Mouse (Mus musculus): ENCODE data around the gene Cfap126. TPM values are rescaled to one million over a fixed set of nuclear protein-coding genes. Genes with fewer than 3 reads are reported as not detected.
"Not testable (repeated sequence)": the region's sequence is repeated elsewhere in the genome, so short reads cannot be mapped to it uniquely, and the experiment has no call there.

Cfap126 gene
- polyA plus RNA-seq, 1 experiment from 2014 or later: 8.8 TPM

DNA sequence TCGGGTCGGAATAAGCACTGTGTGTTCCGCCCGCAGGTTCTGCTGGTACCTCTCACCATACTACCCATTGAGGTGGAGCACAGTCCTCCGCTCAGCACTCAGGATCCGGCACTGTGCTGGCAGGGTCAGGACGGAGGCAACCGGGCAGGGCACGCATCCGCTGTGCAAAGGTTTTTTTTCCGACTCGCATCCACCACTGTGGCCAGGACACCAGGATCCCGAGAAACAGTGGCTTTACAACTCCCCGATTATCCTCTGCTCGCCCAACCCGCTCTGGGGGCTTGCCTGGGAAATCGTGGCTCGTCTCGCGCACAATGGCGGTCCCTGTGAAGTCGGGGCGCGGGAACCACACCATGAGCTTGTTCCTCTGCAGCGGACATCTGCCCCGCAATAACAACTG, 28.0 kb upstream of the Cfap126 start:
- H3K27me3 ChIP-seq (replicated peaks; ENCODE audit: control insufficient read depth, insufficient read depth, low read length): no peaks in the 10 kb centered on the region

DNA sequence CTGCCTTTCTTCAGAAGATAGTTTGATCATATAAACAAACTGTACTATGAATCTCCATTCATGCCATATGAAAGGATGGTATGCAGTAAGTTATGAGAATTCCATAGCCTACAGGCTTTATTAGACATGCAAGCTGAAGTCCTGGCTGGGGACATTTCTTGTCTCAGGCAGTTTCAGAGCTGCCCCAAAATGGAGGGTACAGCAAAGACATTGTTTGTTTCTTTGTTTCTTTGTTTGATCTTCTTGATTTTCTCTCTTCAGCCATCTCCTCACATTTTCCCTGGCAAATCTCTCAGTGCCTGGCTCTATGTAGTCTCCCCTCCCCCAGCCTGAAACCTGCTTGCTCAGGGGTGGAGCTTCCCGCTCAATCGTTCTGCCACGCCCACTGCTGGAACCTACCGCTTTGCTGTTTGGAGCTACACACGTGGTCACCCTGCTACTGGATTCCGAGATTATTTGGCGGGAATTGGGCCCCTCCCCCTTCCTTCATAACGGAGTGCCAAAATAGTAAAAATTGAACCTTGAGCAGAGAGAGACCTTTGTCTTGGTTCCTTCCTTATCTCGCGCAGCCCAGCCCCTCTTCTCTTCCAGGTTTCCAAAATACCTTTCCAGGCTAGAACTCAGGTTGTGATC, 25.4 kb upstream of the Cfap126 start:
- H3K4me1 ChIP-seq (ENCODE audit: control insufficient read depth, insufficient read depth, low read length); H3K4me3 ChIP-seq (ENCODE audit: low read depth, low read length); H3K9ac ChIP-seq (ENCODE audit: low read length); H3K36me3 ChIP-seq (ENCODE audit: control insufficient read depth, insufficient read depth, low read length); ATAC-seq; H3K9me3 ChIP-seq (replicated peaks; ENCODE audit: control insufficient read depth, low read length); H3K27ac ChIP-seq (ENCODE audit: low read depth, low read length); H3K27me3 ChIP-seq (replicated peaks; ENCODE audit: control insufficient read depth, insufficient read depth, low read length): not testable (repeated sequence)
- DNase-seq (ENCODE audit: low spot score): peak; percentile 29
- whole genome bisulfite sequencing: 3% methylated on average over 10 of the region's 10 CpGs
- H3K4me2 ChIP-seq (ENCODE audit: low read length): peak overlapping the region; percentile 28; the same call in 1 of the 2 replicates

More for the DNA sequence above, 28.0 kb upstream of the Cfap126 start:
- ATAC-seq (no peak), DNase-seq (ENCODE audit: low spot score) (no peak)
- Histone ChIP-seq H3K36me3 (ENCODE audit: control insufficient read depth, insufficient read depth, low read length) (no peaks in the 10 kb centered on the region), H3K9ac (ENCODE audit: low read length) (peak overlapping the region; percentile 68), H3K27ac (ENCODE audit: low read depth, low read length) (no peak overlapping the region), H3K4me1 (ENCODE audit: control insufficient read depth, insufficient read depth, low read length) (no peaks in the 10 kb centered on the region), H3K4me3 (ENCODE audit: low read depth, low read length) (peak overlapping the region; percentile 46), H3K4me2 (ENCODE audit: low read length) (peak overlapping the region; percentile 85), H3K9me3 (replicated peaks; ENCODE audit: control insufficient read depth, low read length) (no peaks in the 10 kb centered on the region)
- under 1% methylated on average over 26 of the region's 26 CpGs for WGBS

DNA sequence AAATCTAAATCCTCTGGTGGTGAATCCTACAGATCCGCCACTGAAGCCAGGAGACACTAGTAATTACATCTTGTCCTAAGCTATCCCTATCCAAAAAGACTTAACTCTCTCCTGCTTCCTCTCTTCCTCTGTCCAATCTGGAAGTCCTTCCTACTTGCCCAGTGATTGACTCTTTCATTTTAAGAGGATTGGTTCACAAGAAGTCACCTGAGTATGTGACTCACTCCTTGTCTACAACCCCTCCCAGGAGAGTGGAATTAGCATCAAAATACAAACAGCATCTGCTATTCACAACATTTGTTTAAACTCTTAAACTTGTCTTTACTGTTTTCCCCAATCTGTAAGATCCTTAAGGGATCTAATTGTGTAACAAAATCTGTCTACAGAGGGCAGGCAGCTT, 23.8 kb upstream of the Cfap126 start:
- Histone ChIP-seq H3K36me3 (ENCODE audit: control insufficient read depth, insufficient read depth, low read length) (no peaks in the 10 kb centered on the region), H3K4me1 (ENCODE audit: control insufficient read depth, insufficient read depth, low read length) (no peaks in the 10 kb centered on the region), H3K9me3 (replicated peaks; ENCODE audit: control insufficient read depth, low read length) (no peaks in the 10 kb centered on the region), H3K4me2 (ENCODE audit: low read length) (no peak overlapping the region), H3K27me3 (replicated peaks; ENCODE audit: control insufficient read depth, insufficient read depth, low read length) (no peaks in the 10 kb centered on the region), H3K9ac (ENCODE audit: low read length) (no peak overlapping the region), H3K4me3 (ENCODE audit: low read depth, low read length) (no peak overlapping the region), H3K27ac (ENCODE audit: low read depth, low read length) (no peak overlapping the region)
- ATAC-seq (no peak), DNase-seq (ENCODE audit: low spot score) (no peak)
- 89% methylated on average over 1 of the region's 1 CpGs for WGBS

DNA sequence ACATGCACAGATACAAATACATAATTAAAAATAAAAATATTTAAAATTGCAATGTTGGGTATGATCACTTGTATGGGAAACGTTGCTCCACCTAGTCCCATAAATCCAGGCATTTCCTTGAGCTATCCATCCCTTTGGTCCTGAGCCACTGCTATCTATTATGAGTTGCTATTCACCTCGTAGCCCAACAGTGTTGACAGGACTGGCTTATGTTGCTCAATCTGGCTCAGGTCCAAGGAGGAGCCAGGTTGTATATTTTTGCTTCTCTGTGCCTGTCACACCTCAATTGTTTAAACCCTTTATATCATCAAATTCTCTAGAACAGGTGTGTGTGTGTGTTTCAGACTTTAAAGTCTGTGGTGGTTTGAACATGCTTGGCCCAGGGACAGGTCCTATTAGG, 23.0 kb upstream of the Cfap126 start:
- ATAC-seq: no peak
- Histone ChIP-seq H3K4me1 (ENCODE audit: control insufficient read depth, insufficient read depth, low read length) (no peaks in the 10 kb centered on the region), H3K9me3 (replicated peaks; ENCODE audit: control insufficient read depth, low read length) (no peaks in the 10 kb centered on the region), H3K9ac (ENCODE audit: low read length) (no peak overlapping the region), H3K36me3 (ENCODE audit: control insufficient read depth, insufficient read depth, low read length) (no peaks in the 10 kb centered on the region), H3K27me3 (replicated peaks; ENCODE audit: control insufficient read depth, insufficient read depth, low read length) (no peaks in the 10 kb centered on the region), H3K27ac (ENCODE audit: low read depth, low read length) (no peak overlapping the region), H3K4me3 (ENCODE audit: low read depth, low read length) (no peak overlapping the region), H3K4me2 (ENCODE audit: low read length) (no peak overlapping the region)
- 76% methylated on average over 2 of the region's 2 CpGs for WGBS
- no peak for DNase-seq (ENCODE audit: low spot score)

DNA sequence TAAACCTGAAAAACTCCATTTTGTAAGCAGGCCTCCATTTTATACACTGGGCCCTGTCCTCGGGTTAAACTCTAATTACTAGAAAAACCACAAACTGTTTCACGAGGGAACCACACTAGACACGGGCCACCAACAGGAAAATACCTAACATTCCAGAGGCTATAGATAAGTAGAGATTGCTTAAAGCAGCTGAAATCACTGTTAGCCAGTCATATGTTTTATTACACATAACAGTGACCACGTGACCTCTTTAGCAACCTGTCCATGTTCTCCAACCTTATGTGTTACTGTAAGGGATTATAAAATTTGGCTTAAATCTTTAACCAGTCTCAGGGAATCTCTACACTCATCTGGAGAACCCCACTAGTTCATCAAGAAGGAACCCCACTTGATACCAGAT, 19.3 kb upstream of the Cfap126 start:
- 82% methylated on average over 4 of the region's 4 CpGs for WGBS
- no peak overlapping the region for H3K9ac ChIP-seq (ENCODE audit: low read length)
- ATAC-seq (no peak), DNase-seq (ENCODE audit: low spot score) (no peak)
- no peak overlapping the region for H3K4me2 ChIP-seq (ENCODE audit: low read length)
- H3K9me3 ChIP-seq (replicated peaks; ENCODE audit: control insufficient read depth, low read length): no peaks in the 10 kb centered on the region
- no peaks in the 10 kb centered on the region for H3K27me3 ChIP-seq (replicated peaks; ENCODE audit: control insufficient read depth, insufficient read depth, low read length)
- H3K4me3 ChIP-seq (ENCODE audit: low read depth, low read length): no peak overlapping the region
- H3K4me1 ChIP-seq (ENCODE audit: control insufficient read depth, insufficient read depth, low read length): no peaks in the 10 kb centered on the region
- H3K36me3 ChIP-seq (ENCODE audit: control insufficient read depth, insufficient read depth, low read length): no peaks in the 10 kb centered on the region
- no peak overlapping the region for H3K27ac ChIP-seq (ENCODE audit: low read depth, low read length)

DNA sequence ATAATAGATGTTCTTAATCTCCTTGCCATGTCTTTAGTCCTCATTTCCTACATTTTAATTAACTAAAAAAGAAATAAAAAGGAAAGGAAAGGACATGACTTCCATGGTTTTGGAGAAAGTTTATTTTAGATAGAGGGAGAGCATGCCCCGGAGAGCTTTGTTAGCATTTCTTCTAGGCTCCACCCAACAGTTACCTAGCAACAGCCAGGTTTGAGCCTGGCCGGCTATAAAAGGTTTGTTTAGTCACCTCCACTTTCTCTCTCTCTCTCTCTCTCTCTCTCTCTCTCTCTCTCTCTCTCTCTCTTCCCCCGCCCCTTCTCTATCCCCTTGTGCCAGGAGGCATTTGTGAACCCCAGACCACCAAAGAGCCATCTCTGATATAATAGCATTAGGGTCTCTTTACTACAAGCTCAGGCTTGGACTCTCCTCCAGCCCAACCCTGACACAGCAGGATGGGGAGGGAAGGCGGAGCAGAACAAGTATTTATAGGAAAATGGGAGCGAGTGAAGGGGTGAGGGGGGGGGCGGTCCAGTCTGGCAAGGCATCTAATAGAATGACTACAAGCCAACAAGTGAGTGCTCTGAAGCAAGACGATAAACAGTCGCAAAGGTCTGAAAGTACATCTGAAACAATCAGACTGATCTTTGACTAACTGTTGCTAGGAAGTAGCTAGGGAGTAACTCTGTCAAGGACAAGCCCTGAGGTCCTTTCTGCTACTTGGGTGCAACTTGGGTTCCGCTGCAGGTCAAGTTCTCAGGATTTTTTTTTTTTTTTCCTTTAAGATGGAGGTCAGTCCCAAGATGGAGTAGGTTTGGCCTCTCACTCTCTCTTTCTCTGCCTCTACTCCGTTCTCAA, 17.4 kb upstream of the Cfap126 start:
- H3K9me3 ChIP-seq (replicated peaks; ENCODE audit: control insufficient read depth, low read length): no peaks in the 10 kb centered on the region
- no peak overlapping the region for H3K4me2 ChIP-seq (ENCODE audit: low read length)
- no peak for DNase-seq (ENCODE audit: low spot score)
- no peaks in the 10 kb centered on the region for H3K27me3 ChIP-seq (replicated peaks; ENCODE audit: control insufficient read depth, insufficient read depth, low read length)
- H3K9ac ChIP-seq (ENCODE audit: low read length): no peak overlapping the region
- no peak for ATAC-seq
- H3K4me1 ChIP-seq (ENCODE audit: control insufficient read depth, insufficient read depth, low read length): no peaks in the 10 kb centered on the region
- no peak overlapping the region for H3K4me3 ChIP-seq (ENCODE audit: low read depth, low read length)
- WGBS: 20% methylated on average over 10 of the region's 10 CpGs
- no peaks in the 10 kb centered on the region for H3K36me3 ChIP-seq (ENCODE audit: control insufficient read depth, insufficient read depth, low read length)
- no peak overlapping the region for H3K27ac ChIP-seq (ENCODE audit: low read depth, low read length)

DNA sequence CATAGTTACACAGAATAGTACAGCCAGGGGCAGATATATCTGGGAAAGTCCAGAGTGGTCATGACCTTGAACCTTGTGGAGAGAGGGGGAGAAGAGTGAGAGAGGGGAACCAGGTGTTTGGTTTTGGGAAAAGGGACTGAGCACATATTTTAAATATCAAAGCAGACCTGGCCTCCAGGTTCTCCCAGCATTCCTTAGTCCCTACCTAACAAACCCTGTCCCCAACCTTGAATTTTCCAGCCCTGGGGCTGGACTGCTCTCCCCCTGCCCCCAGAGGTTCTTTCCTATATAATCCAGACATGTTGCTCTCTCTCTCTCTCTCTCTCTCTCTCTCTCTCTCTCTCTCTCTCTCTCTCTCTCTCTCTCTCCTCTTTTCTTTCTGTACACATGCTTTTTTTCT, 16.6 kb upstream of the Cfap126 start:
- DNase-seq (ENCODE audit: low spot score) (no peak), ATAC-seq (no peak)
- Histone ChIP-seq H3K4me2 (ENCODE audit: low read length) (no peak overlapping the region), H3K4me1 (ENCODE audit: control insufficient read depth, insufficient read depth, low read length) (no peaks in the 10 kb centered on the region), H3K27ac (ENCODE audit: low read depth, low read length) (no peak overlapping the region), H3K4me3 (ENCODE audit: low read depth, low read length) (no peak overlapping the region), H3K9ac (ENCODE audit: low read length) (no peak overlapping the region), H3K27me3 (replicated peaks; ENCODE audit: control insufficient read depth, insufficient read depth, low read length) (no peaks in the 10 kb centered on the region), H3K9me3 (replicated peaks; ENCODE audit: control insufficient read depth, low read length) (no peaks in the 10 kb centered on the region), H3K36me3 (ENCODE audit: control insufficient read depth, insufficient read depth, low read length) (no peaks in the 10 kb centered on the region)

DNA sequence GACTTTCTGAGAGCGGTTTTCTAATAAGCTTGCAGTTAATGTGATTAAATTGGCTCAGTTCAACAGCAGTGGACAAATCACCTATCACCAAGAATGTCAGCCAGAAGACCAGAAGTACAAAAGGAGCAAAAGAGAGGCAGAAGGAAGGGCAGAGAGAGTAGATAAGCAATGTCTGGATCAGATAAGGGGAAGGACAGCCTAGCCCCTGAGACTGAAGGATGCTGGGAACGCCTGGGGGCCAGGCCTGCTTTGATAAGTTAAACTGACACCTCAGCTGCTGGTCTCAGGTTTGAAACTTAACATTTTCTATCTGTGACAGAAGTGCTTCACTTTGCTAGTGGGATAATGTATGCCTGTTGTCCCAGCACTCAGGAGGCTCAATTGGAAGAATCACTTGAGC, 16.1 kb upstream of the Cfap126 start:
- no peak overlapping the region for H3K4me3 ChIP-seq (ENCODE audit: low read depth, low read length)
- ATAC-seq: no peak
- no peaks in the 10 kb centered on the region for H3K9me3 ChIP-seq (replicated peaks; ENCODE audit: control insufficient read depth, low read length)
- no peak overlapping the region for H3K27ac ChIP-seq (ENCODE audit: low read depth, low read length)
- H3K4me1 ChIP-seq (ENCODE audit: control insufficient read depth, insufficient read depth, low read length): no peaks in the 10 kb centered on the region
- H3K27me3 ChIP-seq (replicated peaks; ENCODE audit: control insufficient read depth, insufficient read depth, low read length): no peaks in the 10 kb centered on the region
- H3K9ac ChIP-seq (ENCODE audit: low read length): no peak overlapping the region
- WGBS: 48% methylated on average over 2 of the region's 2 CpGs
- H3K4me2 ChIP-seq (ENCODE audit: low read length): no peak overlapping the region
- no peak for DNase-seq (ENCODE audit: low spot score)
- no peaks in the 10 kb centered on the region for H3K36me3 ChIP-seq (ENCODE audit: control insufficient read depth, insufficient read depth, low read length)

DNA sequence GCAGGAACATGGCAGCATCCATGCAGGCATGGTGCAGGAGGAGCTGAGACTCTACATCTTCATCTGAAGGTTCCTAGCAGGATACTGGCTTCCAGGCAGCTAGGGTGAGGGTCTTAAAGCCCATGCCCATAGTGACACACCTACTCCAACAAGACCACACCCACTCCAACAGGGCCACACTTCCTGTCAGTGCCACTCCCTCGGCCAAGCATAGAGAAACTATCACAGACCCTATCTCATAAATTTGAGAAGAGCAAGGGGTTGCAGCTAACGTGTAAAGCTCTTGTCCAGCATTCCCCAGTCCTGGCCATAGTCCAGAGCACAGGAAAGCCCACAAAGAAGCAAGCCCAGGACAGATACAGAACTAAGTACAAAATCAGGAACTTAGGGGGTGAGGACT, 12.7 kb upstream of the Cfap126 start:
- Histone ChIP-seq H3K4me3 (ENCODE audit: low read depth, low read length) (no peak overlapping the region), H3K27me3 (replicated peaks; ENCODE audit: control insufficient read depth, insufficient read depth, low read length) (no peaks in the 10 kb centered on the region), H3K36me3 (ENCODE audit: control insufficient read depth, insufficient read depth, low read length) (no peaks in the 10 kb centered on the region), H3K9ac (ENCODE audit: low read length) (no peak overlapping the region), H3K4me1 (ENCODE audit: control insufficient read depth, insufficient read depth, low read length) (0 out of 2 replicates have a peak, but pooled peaks cover 2% of the 10 kb centered on the region), H3K4me2 (ENCODE audit: low read length) (no peak overlapping the region), H3K9me3 (replicated peaks; ENCODE audit: control insufficient read depth, low read length) (no peaks in the 10 kb centered on the region), H3K27ac (ENCODE audit: low read depth, low read length) (no peak overlapping the region)
- no peak for ATAC-seq
- WGBS: 62% methylated on average over 2 of the region's 2 CpGs
- DNase-seq (ENCODE audit: low spot score): no peak
